Mouse (Mus musculus) adrenal gland, postnatal 36 days (tissue): ENCODE data around the gene Ccr1. TPM values are rescaled to one million over a fixed set of nuclear protein-coding genes. Genes with fewer than 3 reads are reported as not detected.
A peak's percentile ranks its signal among the peaks of the same experiment; 100 is the strongest.

Source experiments
- DNase-seq, 2 experiments: peaks; one replicate each; pipeline ENCODE4 v3.0.0; 2021; ENCODE audit warnings: mixed read lengths in 1 of 2
- total RNA-seq, 2 experiments: library from RNA; stranded (reverse); gene quantifications; 2 replicates each; pipeline ENCODE4 v1.2.3; 2021

Gene Ccr1
- total RNA-seq, 2 experiments from 2014 or later = 1.3 to 1.5 TPM

GRCm38 (mm10) chr9:123956892-123957291 lies 11.6 kb downstream of the Ccr1 start:
- no peak for DNase-seq

DNA sequence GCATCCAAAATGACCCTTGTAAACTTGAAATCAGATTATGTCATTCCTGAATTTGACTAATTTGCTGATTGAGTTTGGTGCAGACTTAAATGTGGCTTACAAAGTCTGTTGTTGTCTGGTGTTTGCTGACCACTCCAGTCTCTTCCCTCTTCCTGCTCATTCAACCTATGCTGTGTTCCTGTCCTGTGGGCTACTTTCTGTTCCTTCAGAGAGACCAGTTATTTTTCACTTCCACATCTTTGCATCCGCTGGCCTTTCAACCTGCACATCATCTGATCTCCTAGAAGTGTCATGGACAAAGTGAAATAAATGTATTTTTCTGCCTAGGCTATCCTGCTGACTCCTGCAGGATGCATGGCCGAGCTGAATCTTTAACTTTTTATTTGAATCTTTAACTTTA lies 14.9 kb downstream of the Ccr1 start:
- no peak for DNase-seq

DNA sequence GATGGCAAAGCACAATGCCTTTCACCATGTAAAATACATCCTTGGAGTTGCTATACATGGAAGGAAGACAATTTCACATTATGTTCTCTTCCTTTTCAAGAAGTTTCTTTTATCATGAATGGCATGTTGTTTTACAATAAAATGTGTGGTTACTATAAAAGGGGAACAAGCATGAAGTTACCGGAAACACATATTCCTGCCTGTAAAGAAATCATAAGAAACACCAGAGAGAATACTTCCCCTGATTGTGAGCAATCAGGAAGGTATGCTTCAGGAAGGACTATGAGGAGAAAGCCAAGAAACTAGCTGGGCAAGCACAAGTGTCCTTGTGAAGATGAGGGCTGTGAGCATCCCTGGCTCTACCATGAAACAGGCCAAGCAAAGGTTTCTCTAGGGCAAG lies 17.3 kb downstream of the Ccr1 start:
- no peak for DNase-seq

- no peak for DNase-seq
These were observed 19.1 kb downstream of the Ccr1 start for GRCm38 (mm10) chr9:123949432-123949831.

- DNase-seq = no peak
These were observed 20.7 kb downstream of the Ccr1 start for GRCm38 (mm10) chr9:123947815-123948214.

GRCm38 (mm10) chr9:123942025-123942424 lies 26.5 kb downstream of the Ccr1 start:
- DNase-seq = no peak

- no peak for DNase-seq
These were observed 27.2 kb downstream of the Ccr1 start for GRCm38 (mm10) chr9:123941316-123941715.

DNA sequence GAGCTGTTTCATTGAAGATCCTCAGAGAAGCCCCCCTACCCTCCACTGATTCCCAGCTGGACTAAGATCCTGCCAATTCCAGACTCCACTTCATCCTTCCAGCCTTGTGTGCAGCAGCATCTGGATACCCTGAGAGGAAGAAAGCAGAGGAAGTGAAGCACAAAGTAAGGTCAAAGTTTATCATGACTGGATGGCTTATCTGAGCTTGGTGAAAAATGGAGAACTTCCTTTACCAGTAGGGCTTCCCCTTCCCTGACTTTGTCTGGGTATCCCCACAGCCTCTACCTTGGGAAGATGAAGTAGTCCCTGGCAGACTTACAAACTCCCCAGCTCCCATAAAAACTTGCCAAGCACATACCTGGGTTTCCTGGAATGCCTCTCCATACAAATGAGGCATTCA lies 27.9 kb downstream of the Ccr1 start:
- DNase-seq = peak in 1 of 2 experiments; percentile 18

- no peak for DNase-seq
These were observed 28.3 kb downstream of the Ccr1 start for GRCm38 (mm10) chr9:123940168-123940567.

GRCm38 (mm10) chr9:123937989-123938388 lies 30.5 kb downstream of the Ccr1 start:
- DNase-seq = no peak

- no peak for DNase-seq
These were observed 31.8 kb downstream of the Ccr1 start for GRCm38 (mm10) chr9:123936604-123937280.

DNA sequence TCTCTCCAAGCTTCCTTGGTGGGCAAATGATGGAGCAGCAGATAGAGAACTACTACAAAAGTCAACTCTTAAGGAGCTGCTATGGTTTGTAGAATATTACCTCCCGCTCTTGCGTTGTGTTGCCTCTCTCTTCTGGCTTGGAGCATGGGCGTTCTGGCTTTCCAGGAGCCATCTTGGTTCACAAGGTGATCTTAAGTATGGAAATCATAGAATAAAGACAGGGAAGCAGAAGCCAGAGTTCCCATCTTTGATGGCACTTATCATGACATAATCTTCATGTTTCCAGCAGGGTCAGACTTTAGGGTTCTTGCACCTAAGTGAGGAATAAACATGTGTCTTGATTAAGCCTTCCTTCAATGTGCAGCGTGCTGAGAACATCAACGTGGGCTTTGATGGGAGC lies 32.7 kb downstream of the Ccr1 start:
- no peak for DNase-seq

DNA sequence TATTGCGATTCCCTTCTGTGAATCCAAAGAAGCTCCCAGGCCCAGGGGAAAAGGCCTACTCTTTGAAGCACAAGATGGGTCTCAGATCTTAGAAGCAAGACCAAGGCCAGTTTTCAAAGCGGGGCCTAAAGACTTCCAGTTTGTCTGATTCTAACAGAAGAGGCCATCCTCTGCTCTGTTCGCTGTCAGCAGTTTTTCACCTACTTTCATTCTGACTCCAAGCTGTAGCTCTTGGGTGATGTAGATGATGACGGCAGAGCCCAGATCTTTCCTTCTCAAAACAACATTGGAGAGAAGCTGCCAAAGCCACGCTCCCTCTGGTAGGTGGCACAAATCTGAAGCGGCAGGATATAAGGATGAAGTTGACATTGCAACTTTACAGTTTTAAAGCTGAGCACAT lies 33.1 kb downstream of the Ccr1 start:
- no peak for DNase-seq

- DNase-seq = no peak
These were observed 34.6 kb downstream of the Ccr1 start for GRCm38 (mm10) chr9:123933716-123934445.

DNA sequence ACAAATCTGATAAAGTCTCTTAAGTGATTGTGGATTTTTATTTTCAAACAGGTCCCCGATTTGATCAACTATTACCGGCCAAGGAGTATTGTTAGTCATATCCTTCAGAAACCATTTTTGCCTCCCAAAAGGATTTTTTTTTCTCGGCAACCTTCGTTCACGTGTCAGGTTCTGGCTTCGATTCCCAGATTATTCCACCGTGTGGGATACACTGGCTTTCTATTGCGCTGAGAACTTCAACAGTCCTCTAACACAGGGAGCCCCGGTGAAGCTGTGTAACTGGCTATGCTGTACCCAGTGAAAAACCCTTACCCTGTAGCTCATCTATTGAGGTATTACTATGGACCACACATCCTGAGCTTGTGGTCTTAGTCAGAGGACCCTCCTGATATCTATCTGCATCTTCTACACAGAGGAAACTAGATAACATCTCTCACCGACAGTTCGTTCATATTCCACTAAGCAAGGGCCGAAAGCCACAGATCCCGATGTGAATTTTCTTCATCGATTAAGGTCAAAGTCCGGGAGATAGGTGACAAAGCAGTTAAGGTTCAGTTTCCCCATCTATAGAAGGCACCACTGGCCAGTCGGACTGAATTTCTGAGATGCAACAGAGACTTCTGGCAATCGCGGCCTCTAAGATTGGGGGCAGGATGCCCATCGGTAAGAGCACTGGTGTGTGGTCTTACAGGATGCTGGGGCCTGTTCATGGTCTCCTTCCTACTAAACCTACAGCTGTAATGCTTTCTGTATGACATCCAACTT lies 35.4 kb downstream of the Ccr1 start:
- no peak for DNase-seq

DNA sequence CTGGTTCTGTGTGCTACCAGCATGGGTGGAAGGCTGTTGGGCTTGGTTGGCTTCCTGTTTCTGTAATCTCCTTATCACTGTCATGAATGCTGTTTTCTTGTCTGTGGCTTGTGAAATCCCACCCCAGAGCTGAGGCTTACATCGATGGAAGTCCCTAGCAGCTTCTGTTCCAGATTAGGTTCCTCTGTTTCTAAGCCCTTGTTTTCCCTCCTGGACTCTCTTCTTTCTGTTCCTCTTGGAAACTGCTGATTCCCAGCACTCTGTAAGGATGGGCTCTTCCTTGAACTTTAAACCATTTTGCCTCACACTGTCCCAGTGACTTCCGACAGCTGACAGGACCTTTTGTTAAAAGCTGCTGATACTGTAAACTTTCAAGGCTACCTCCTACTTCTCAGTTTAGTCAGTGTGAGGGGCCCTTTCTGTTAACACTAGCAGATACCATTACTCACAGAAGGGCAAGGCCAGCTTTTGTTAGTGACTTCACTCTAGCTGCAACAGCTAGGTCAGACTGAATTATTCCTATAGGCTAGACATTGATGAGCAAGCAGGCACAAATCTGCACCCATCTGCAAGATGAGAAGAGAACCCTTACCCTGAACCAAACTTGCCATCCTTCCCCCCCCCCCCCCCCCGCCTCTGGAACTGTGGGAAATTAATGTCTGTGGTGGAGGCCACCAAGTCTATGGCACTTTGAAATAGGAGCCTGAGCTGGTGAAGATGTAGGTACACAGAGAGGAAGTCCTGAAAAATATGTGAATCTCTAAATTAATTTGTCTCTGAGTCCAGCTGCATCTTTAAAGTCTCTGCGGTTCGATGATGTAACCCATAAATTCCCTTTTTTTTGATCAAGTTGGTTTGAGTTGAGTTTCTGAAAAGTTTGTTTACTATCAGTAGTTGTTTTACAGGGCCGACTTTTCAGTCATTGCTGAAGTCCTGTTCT lies 36.5 kb downstream of the Ccr1 start:
- DNase-seq = no peak

GRCm38 (mm10) chr9:123930926-123931325 lies 37.6 kb downstream of the Ccr1 start:
- no peak for DNase-seq

- no peak for DNase-seq
These were observed 38.0 kb downstream of the Ccr1 start for GRCm38 (mm10) chr9:123930476-123930875.

- no peak for DNase-seq
These were observed 38.6 kb downstream of the Ccr1 start for GRCm38 (mm10) chr9:123929936-123930335.

DNA sequence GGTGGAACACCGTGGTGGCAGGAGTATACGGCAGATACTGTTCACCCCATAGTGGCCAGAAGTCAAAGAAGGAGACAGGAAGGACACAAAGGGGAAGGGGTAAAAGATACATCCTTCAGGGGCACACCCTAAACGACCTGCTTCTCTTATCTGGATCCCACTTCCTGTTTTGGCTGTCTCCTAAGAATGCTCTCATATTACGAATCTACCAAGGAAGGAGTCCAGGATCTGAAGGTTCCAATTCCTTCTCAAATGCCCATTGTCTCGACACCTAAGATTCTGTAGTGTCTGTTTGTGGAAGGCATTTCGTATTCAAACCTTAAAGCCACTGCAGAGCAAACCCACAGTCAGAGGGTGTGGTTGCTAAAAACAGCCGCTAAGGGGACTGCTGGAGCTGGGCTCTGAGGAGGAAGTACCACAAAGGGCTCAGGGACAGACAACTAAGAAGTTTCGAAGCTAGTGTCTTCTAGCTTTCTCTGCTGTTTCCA lies 39.7 kb downstream of the Ccr1 start:
- DNase-seq = no peak

DNA sequence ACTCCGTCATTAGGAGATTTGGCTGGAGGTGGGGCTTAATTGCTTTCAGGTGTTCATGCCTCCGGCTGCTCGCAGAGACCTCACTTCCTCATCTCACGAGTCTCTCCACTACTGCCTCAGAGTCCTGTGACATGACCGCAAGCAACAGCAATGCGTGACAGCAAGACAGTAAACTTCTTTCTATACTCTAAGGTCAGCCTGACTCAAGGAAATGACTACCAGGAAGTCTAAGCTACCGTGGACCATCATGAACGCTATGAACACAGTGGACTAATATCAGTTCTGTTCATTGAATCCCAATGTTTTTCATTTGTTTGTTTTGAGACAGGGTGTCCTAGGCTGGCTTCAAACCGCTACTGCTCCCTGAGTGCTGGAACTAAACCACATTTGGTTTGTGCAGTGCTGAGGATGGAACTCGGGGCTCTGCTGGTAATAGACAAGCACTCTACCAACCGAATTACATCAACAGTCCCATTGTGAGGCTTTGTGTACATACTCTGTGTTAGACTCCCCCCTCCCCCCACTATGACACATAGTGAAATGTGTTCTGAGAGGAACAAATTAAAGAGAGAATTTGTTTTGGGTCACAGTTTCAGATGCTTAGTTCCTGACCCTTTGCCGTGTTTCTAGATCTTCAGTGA lies 40.3 kb downstream of the Ccr1 start:
- DNase-seq = no peak
